Mouse (Mus musculus): ENCODE data around the gene Ppp1cc. TPM values are rescaled to one million over a fixed set of nuclear protein-coding genes. Genes with fewer than 3 reads are reported as not detected.
"Not testable (repeated sequence)": the region's sequence is repeated elsewhere in the genome, so short reads cannot be mapped to it uniquely, and the experiment has no call there.

Ppp1cc gene
- polyA plus RNA-seq, 1 experiment from 2014 or later, result 193 TPM

DNA sequence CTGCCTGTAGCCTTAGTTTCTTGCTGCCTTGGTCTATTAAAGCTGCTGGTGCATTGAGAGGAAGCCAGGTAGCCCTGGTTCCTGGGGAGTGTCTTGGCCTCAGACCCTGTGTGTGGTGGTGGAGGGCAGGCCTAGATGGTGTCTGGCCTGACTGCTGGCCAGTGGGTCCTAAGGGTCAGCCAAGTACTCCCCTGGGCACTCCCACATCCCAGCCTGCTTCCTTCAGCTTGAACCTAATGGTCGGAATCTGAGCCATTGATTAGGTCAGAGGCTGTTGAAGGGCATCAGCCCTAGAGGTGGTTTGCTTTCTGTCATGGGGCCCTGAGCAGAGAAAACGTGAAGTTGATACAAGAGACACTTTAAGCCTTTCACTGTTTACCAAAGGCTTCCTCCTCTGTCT lies 17.3 kb downstream of the Ppp1cc start:
- Histone ChIP-seq H3K4me2 (ENCODE audit: low read length) (no peak overlapping the region), H3K27me3 (ENCODE audit: control insufficient read depth, insufficient read depth, low read depth, low read length) (no peaks in the 10 kb centered on the region), H3K4me1 (ENCODE audit: control insufficient read depth, insufficient read depth, low read length) (no peaks in the 10 kb centered on the region), H3K9me3 (replicated peaks; ENCODE audit: control insufficient read depth, low read length, poor library complexity, severe bottlenecking) (no peaks in the 10 kb centered on the region), H3K4me3 (ENCODE audit: low read depth, low read length) (no peak overlapping the region), H3K9ac (ENCODE audit: low read depth, low read length) (no peak overlapping the region), H3K27ac (ENCODE audit: low read length) (no peak overlapping the region), H3K36me3 (ENCODE audit: control insufficient read depth, insufficient read depth, low read length) (peaks cover 23% of the 10 kb centered on the region)
- 81% methylated on average over 2 of the region's 2 CpGs for WGBS
- no peak for ATAC-seq

DNA sequence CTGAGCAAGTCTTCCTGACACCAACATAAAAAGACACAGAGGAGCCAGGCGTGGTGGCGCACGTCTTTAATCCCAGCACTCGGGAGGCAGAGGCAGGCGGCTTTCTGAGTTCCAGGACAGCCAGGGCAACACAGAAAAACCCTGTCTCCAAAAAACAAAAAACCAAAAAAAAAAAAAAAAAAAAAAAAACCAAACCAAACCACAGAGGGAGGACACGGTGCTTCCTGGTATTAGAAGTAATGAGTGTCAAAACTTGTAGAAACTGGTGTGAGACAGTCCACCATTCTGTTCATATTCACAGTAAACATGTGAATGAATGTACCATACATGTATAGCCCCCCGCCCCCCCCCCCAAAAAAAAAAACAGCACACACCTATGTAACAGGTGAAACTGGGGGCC lies 17.9 kb downstream of the Ppp1cc start:
- ATAC-seq, result no peak
- Histone ChIP-seq H3K9ac (ENCODE audit: low read depth, low read length) (no peak overlapping the region), H3K36me3 (ENCODE audit: control insufficient read depth, insufficient read depth, low read length) (peaks cover 22% of the 10 kb centered on the region), H3K4me1 (ENCODE audit: control insufficient read depth, insufficient read depth, low read length) (no peaks in the 10 kb centered on the region), H3K4me3 (ENCODE audit: low read depth, low read length) (no peak overlapping the region), H3K9me3 (replicated peaks; ENCODE audit: control insufficient read depth, low read length, poor library complexity, severe bottlenecking) (no peaks in the 10 kb centered on the region), H3K4me2 (ENCODE audit: low read length) (no peak overlapping the region), H3K27me3 (ENCODE audit: control insufficient read depth, insufficient read depth, low read depth, low read length) (no peaks in the 10 kb centered on the region), H3K27ac (ENCODE audit: low read length) (no peak overlapping the region)
- 88% methylated on average over 7 of the region's 7 CpGs for WGBS

DNA sequence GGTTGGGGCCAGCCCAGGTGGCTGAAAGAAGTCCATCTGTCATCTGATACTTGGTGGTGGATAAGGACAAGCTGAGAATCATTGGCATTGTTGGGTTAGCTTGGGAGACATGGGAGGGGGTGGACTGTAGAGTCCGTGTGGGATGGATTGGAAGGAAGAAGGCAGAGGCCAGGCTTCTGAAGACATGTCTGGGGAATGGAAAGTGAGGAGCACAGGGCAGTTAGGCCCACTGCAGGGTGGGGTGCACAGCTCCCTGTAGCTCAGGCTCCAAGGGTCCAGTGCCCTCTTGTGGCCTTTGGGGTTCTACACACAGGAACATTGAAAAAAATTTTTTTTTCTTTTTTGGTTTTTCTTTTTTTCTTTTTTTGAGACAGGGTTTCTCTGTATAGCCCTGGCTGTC lies 18.3 kb downstream of the Ppp1cc start:
- Histone ChIP-seq H3K4me2 (ENCODE audit: low read length) (no peak overlapping the region), H3K9ac (ENCODE audit: low read depth, low read length) (no peak overlapping the region), H3K4me1 (ENCODE audit: control insufficient read depth, insufficient read depth, low read length) (no peaks in the 10 kb centered on the region), H3K9me3 (replicated peaks; ENCODE audit: control insufficient read depth, low read length, poor library complexity, severe bottlenecking) (no peaks in the 10 kb centered on the region), H3K27me3 (ENCODE audit: control insufficient read depth, insufficient read depth, low read depth, low read length) (no peaks in the 10 kb centered on the region), H3K4me3 (ENCODE audit: low read depth, low read length) (no peak overlapping the region), H3K36me3 (ENCODE audit: control insufficient read depth, insufficient read depth, low read length) (peaks cover 17% of the 10 kb centered on the region), H3K27ac (ENCODE audit: low read length) (no peak overlapping the region)
- 43% methylated on average over 1 of the region's 1 CpGs for WGBS
- no peak for ATAC-seq

DNA sequence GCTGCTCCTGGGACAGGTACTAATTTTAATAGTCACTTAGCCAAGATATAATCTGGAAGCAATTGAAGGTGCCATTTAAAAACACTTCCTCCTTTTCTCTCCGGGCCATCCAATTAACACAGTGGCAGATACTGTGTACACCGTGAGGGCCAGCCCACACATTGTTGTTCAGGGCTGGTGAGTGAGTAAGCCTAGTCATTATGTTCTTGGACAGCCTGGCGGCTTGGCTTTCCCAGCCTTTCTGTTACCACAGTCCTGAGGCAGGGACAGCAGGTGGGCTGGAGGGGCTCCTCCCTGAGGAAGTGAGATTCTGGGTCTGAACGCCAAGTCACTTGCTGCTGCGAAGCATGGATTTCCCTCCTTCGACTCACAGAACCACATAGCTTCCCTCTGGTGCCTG lies 21.6 kb downstream of the Ppp1cc start:
- WGBS, result 59% methylated on average over 6 of the region's 6 CpGs
- no peak overlapping the region for H3K4me3 ChIP-seq (ENCODE audit: low read depth, low read length)
- no peak overlapping the region for H3K27ac ChIP-seq (ENCODE audit: low read length)
- no peaks in the 10 kb centered on the region for H3K9me3 ChIP-seq (replicated peaks; ENCODE audit: control insufficient read depth, low read length, poor library complexity, severe bottlenecking)
- H3K4me1 ChIP-seq (ENCODE audit: control insufficient read depth, insufficient read depth, low read length), result no peaks in the 10 kb centered on the region
- H3K36me3 ChIP-seq (ENCODE audit: control insufficient read depth, insufficient read depth, low read length), result 0 out of 2 replicates have a peak, but pooled peaks cover 2% of the 10 kb centered on the region
- no peak overlapping the region for H3K9ac ChIP-seq (ENCODE audit: low read depth, low read length)
- no peak for ATAC-seq
- no peaks in the 10 kb centered on the region for H3K27me3 ChIP-seq (ENCODE audit: control insufficient read depth, insufficient read depth, low read depth, low read length)
- no peak overlapping the region for H3K4me2 ChIP-seq (ENCODE audit: low read length)

DNA sequence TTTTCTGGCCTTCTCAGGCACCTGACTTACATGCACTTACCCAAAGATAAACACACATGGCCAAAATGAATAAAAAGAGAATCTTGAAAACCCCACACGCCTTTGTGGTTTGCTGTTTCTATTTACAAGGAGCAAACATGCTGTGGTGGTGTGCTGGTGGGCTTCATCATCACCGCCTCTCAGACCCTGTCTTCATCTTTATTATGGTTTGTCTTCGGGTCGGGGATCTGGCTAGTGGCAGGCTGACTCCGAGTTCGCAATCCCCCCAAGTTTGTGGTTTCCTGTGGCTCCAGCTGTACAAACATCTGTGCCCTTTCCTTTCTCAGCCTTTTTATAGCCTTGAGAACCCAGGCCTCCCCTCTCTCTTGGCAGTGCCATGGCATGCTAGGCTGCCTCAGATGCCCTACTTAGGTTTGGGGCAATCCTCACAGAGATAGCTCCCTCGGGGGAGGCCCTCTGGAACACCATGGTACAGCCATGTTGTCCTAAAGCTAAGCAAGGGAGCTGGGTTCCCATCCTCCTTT lies 26.3 kb downstream of the Ppp1cc start:
- H3K4me2 ChIP-seq (ENCODE audit: low read length), result no peak overlapping the region
- H3K4me1 ChIP-seq (ENCODE audit: control insufficient read depth, insufficient read depth, low read length), result no peaks in the 10 kb centered on the region
- ATAC-seq, result no peak
- H3K27ac ChIP-seq (ENCODE audit: low read length), result no peak overlapping the region
- H3K9ac ChIP-seq (ENCODE audit: low read depth, low read length), result no peak overlapping the region
- 87% methylated on average over 7 of the region's 7 CpGs for WGBS
- no peak overlapping the region for H3K4me3 ChIP-seq (ENCODE audit: low read depth, low read length)
- H3K36me3 ChIP-seq (ENCODE audit: control insufficient read depth, insufficient read depth, low read length), result no peaks in the 10 kb centered on the region
- H3K9me3 ChIP-seq (replicated peaks; ENCODE audit: control insufficient read depth, low read length, poor library complexity, severe bottlenecking), result no peaks in the 10 kb centered on the region
- H3K27me3 ChIP-seq (ENCODE audit: control insufficient read depth, insufficient read depth, low read depth, low read length), result no peaks in the 10 kb centered on the region

DNA sequence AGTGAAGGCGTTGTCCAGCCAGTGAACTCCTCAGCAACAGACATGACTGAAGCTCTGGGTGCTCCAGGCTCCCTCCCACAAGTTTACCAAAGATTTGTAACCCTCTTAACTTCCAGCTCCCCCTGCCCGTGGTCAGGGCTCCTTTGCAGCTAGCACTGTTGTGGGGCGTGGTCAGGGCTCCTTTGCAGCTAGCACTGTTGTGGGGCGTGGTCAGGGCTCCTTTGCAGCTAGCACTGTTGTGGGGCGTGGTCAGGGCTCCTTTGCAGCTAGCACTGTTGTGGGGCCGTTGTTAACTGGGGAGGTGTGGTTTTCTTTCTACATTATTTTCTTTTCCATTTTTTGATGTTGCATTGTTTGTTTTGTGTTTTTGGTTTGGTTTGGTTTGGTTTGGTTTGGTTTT lies 26.8 kb downstream of the Ppp1cc start:
- H3K9me3 ChIP-seq (replicated peaks; ENCODE audit: control insufficient read depth, low read length, poor library complexity, severe bottlenecking); H3K4me2 ChIP-seq (ENCODE audit: low read length); H3K36me3 ChIP-seq (ENCODE audit: control insufficient read depth, insufficient read depth, low read length); H3K27ac ChIP-seq (ENCODE audit: low read length); ATAC-seq; H3K4me1 ChIP-seq (ENCODE audit: control insufficient read depth, insufficient read depth, low read length); H3K9ac ChIP-seq (ENCODE audit: low read depth, low read length); H3K27me3 ChIP-seq (ENCODE audit: control insufficient read depth, insufficient read depth, low read depth, low read length); H3K4me3 ChIP-seq (ENCODE audit: low read depth, low read length): not testable (repeated sequence)
- WGBS, result 96% methylated on average over 6 of the region's 6 CpGs

DNA sequence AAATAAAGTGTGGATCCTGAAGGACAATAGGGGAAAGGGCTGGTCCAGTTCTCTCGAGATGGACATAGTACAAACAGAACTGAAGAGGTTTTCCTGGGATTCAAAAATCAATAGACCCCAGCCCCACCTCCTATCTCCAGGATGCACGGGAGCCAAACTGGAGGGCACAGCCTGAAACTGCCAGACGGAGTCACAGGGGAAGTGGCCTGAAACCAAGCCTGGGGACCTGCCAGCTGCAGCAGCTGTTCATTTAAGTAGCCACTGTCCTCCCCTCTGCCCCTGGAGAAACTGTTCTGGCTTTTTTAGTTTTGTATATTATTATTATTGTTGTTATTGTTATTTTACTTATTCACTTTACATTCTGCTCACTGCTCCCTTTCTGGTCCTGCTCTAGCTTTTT lies 31.0 kb downstream of the Ppp1cc start:
- 54% methylated on average over 3 of the region's 3 CpGs for WGBS
- no peak for ATAC-seq
- no peak overlapping the region for H3K9ac ChIP-seq (ENCODE audit: low read depth, low read length)

DNA sequence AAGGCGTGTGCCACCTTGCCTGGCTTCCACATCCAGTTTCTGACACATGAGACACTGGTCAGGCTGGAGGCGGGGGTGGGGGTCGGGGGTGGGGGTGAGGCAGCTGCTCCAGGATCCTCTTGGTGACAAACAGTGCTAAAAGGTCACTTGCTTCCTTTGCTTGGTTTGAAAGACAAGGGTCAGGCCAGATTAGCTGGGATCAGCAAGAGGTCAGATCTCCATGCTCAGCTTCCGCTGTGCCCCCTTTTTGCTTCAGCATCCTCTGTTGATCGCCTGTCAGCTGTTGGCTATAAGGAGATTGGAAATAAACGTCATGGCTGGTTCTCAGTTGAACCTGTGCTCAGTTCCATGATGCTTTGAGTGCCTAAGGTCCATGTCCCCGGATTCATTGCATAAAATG lies 32.4 kb downstream of the Ppp1cc start:
- no peak overlapping the region for H3K9ac ChIP-seq (ENCODE audit: low read depth, low read length)
- no peaks in the 10 kb centered on the region for H3K4me1 ChIP-seq (ENCODE audit: control insufficient read depth, insufficient read depth, low read length)
- no peaks in the 10 kb centered on the region for H3K9me3 ChIP-seq (replicated peaks; ENCODE audit: control insufficient read depth, low read length, poor library complexity, severe bottlenecking)
- no peak overlapping the region for H3K4me2 ChIP-seq (ENCODE audit: low read length)
- H3K27me3 ChIP-seq (ENCODE audit: control insufficient read depth, insufficient read depth, low read depth, low read length), result no peaks in the 10 kb centered on the region
- H3K36me3 ChIP-seq (ENCODE audit: control insufficient read depth, insufficient read depth, low read length), result no peaks in the 10 kb centered on the region
- no peak overlapping the region for H3K27ac ChIP-seq (ENCODE audit: low read length)
- 44% methylated on average over 7 of the region's 7 CpGs for WGBS
- H3K4me3 ChIP-seq (ENCODE audit: low read depth, low read length), result no peak overlapping the region
- ATAC-seq, result no peak

More for the DNA sequence above, 31.0 kb downstream of the Ppp1cc start:
- H3K4me1 ChIP-seq (ENCODE audit: control insufficient read depth, insufficient read depth, low read length), result no peaks in the 10 kb centered on the region
- H3K27ac ChIP-seq (ENCODE audit: low read length), result no peak overlapping the region
- H3K9me3 ChIP-seq (replicated peaks; ENCODE audit: control insufficient read depth, low read length, poor library complexity, severe bottlenecking), result no peaks in the 10 kb centered on the region
- H3K36me3 ChIP-seq (ENCODE audit: control insufficient read depth, insufficient read depth, low read length), result no peaks in the 10 kb centered on the region
- H3K27me3 ChIP-seq (ENCODE audit: control insufficient read depth, insufficient read depth, low read depth, low read length), result no peaks in the 10 kb centered on the region
- no peak overlapping the region for H3K4me2 ChIP-seq (ENCODE audit: low read length)
- H3K4me3 ChIP-seq (ENCODE audit: low read depth, low read length), result no peak overlapping the region

DNA sequence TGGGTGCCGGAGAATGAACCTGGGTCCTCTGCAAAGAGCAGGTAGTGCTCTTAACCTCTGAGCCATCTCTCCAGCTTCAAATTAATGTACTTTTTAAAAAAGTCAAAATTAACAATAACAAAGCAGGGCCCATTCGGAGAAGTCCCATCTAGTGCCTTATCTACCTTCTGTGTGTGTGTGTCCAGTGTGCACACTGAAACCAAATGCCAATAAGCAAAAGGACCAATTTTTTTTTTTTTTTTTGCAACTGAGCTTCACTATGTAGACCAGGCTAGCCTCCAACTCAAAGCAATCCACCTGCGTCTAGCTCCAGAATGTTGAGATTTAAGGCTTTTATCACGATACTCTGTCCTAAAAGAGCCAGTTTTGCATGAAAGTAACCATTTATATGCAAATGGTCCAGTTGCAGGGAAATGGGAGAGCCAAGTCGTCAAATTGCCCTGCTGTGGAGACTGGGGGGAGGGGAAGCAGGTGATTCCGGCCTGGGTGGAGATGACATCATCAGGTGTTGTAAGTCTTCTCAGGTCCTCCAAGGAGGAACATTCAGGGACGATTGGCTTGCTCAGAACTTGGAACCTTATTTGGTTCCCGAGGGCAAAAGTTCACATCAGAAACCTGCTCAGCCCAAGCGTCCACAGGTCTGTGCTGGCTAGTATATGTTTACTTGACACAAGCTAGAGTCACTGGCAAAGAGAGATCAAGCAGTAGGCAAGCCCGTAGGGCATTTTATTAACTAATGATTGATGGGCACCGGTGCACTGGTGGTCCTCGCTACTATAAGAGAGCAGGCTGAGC lies 33.4 kb downstream of the Ppp1cc start:
- H3K4me1 ChIP-seq (ENCODE audit: control insufficient read depth, insufficient read depth, low read length), result no peaks in the 10 kb centered on the region
- H3K9me3 ChIP-seq (replicated peaks; ENCODE audit: control insufficient read depth, low read length, poor library complexity, severe bottlenecking), result no peaks in the 10 kb centered on the region
- WGBS, result 78% methylated on average over 12 of the region's 12 CpGs
- H3K27me3 ChIP-seq (ENCODE audit: control insufficient read depth, insufficient read depth, low read depth, low read length), result no peaks in the 10 kb centered on the region
- no peak overlapping the region for H3K4me3 ChIP-seq (ENCODE audit: low read depth, low read length)
- no peak overlapping the region for H3K4me2 ChIP-seq (ENCODE audit: low read length)
- no peak for ATAC-seq
- no peaks in the 10 kb centered on the region for H3K36me3 ChIP-seq (ENCODE audit: control insufficient read depth, insufficient read depth, low read length)
- H3K27ac ChIP-seq (ENCODE audit: low read length), result no peak overlapping the region
- no peak overlapping the region for H3K9ac ChIP-seq (ENCODE audit: low read depth, low read length)

Measured in midbrain, embryonic 16.5 days (tissue).